Mouse (Mus musculus) cerebellum, adult 9-11 months (tissue): ENCODE data around the gene Daam1.

Experiments
- DNase-seq: peaks from one replicate; pipeline ENCODE4 v3.0.0; 2022

Gene Daam1

DNA sequence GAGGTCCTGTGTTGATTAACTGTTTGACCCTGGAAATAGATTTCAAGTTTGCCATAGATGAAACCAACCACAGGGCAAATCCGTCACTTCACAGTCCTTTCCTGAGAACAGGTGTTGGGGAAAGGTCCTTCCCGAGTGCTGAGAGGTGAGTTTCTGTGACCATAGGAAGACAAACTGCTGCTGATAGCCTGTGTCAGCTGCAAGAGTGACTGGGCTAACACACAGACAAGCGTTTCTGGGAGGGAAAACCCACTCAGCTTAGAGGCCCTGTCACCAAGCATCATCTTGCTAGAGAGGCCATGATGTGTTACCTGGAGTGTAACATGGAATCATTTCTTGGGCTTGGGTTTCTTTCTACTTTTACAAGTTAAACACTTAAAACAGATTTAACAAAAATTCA lies 35.1 kb downstream of the Daam1 start:
- no peak for DNase-seq

- no peak for DNase-seq
Measured at GRCm38 (mm10) chr12:71867345-71868240, 36.7 kb downstream of the Daam1 start.

DNA sequence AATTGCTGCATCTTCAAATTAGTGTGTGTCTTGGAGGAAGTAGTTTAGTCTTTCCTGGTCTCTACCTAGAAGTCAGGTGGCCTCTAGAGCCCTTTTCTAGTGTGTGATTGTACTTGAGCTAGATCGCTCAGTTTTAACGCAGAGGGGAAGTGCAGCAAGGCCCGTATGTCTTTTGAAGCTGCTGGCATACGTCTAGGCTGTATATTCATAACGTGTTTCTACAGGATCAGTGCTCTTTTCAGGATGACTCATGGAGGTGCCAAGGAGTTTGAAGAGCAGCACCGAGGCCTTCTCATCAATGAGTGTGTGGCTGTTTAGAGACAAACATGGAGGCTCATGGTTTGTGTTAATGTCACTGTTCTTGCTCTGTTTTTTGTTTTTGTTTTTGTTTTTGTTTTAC lies 39.8 kb downstream of the Daam1 start:
- no peak for DNase-seq

GRCm38 (mm10) chr12:71872330-71872729 lies 41.5 kb downstream of the Daam1 start:
- DNase-seq: no peak

DNA sequence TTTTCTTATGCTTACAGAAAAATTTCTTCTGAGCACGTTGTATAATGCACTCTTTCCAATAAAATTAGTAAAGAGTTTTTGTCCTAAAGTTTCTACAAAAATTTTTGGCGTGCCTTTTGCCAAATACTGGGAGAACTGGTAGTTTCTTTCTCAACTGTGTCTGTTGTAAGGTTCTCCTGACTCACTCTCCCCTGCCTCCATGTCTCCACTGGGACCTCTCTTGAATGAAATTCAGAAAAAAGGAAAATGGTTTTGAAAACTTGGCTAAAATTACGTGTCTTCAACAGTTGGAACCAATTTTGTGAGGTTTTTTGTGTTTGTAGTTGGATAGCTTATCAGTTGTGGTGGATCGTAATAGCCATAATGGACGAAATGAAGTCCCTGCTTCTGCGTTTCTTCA lies 43.7 kb downstream of the Daam1 start:
- DNase-seq: no peak

- no peak for DNase-seq
Measured at GRCm38 (mm10) chr12:71874984-71875383, 44.1 kb downstream of the Daam1 start.

GRCm38 (mm10) chr12:71875761-71876489 lies 45.0 kb downstream of the Daam1 start:
- DNase-seq: no peak

- no peak for DNase-seq
Measured at GRCm38 (mm10) chr12:71880987-71881386, 50.1 kb downstream of the Daam1 start.

DNA sequence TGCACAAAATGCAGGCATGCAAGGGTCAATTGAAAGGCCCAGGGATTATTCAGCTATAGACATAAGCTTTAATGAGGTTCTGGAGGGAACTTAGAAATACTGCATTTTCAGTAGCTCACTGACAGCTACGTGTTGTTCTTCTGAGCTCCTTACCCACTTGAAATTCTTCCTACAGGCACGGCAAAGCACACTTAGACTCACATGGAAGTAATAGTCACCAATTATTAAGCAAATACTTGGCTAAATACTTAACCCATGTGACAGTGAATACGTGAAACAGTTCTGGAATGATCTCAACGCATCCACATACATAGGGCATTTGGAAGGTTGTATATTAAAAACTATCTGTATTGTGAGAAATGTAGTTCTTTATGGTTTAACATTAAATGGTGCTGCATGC lies 50.6 kb downstream of the Daam1 start:
- no peak for DNase-seq

DNA sequence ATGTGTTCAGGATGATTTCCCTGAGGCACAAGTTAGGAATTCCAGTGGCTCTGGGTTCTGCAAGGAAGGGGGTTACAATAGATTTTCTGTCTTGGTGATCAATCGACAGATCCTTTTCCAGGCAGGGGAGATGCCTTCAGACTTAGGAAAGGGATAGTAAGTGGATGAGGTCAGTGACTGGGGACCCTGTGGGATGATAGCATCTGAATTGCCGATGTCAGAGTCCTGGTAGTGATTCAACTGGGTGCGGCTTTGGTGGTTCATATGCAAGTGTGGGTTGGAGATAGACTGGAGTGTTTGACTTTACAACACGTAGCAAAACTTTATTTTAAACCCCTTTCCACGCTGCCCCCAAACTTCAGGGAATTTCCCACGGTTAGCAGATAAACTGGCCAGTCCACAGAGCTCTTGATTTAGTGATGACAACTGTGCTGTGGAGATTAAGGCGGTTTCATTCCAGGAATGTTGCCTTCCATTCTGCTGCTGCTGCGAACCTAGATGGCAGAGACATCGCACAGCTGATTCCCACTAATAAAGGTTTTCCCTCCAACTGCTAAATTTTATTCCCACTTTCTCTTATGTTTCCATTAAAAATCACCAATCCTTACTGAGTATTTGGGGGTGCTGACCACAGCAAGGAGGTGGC lies 52.3 kb downstream of the Daam1 start:
- no peak for DNase-seq

- DNase-seq: no peak
Measured at GRCm38 (mm10) chr12:71885170-71885574, 54.3 kb downstream of the Daam1 start.

DNA sequence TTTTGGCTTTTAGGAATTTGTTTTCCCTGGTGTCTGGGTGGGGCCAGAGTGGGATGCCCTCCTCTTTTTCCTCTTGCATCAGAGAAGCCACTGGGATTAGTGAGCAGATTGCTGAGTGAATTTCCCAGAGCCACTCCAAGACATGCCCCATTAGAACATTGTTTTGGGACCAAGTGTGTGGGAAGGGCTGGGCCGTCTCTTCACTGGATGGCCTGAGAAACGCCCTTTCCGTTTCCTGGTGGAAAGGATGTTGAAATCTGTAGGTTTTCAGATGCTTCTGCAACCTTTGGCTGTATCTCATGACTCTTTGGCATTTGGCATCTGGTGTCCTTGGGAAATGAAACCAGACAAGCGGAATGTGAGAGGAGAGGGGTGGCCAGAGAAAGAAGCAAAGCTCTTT lies 54.8 kb downstream of the Daam1 start:
- no peak for DNase-seq

DNA sequence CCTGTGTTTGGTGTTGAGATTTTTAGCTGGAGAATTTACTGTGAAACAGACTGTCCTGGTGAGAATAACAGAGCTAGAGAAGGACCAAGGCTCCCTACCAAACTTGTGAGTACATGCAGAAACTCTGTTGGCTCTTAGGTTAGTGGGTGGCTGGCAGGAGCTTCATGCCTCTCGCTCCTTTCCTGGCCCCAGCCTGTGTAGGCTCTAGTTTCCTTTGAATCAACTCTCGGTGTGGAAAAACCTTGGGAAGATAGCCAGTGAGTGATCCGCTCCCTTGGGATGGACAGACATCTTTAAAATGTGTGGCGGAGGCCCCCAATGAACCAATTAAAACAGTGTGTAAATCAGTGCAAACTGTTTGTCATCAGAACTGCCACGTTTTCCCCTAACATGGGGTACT lies 55.5 kb downstream of the Daam1 start:
- DNase-seq: no peak

GRCm38 (mm10) chr12:71886941-71887340 lies 56.1 kb downstream of the Daam1 start:
- no peak for DNase-seq

DNA sequence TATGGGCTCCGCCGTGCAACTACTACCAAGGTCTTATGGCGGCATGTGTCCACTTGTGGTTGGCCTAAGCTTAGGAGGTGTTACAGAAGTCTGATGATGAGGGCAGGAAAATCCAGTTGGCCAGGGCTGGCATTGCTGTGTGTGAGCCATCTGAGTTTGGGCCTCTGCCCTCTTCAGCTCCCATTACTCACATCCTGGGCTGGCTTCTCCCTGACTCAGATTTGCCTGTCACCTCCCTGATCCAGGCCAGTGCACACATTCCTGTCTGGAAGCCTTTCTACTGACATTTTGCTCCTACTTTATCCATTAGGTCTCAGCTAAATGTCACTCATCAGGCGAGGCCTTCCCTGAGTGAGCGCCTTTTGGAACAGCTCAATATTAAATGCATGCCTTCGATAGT lies 57.5 kb downstream of the Daam1 start:
- no peak for DNase-seq

DNA sequence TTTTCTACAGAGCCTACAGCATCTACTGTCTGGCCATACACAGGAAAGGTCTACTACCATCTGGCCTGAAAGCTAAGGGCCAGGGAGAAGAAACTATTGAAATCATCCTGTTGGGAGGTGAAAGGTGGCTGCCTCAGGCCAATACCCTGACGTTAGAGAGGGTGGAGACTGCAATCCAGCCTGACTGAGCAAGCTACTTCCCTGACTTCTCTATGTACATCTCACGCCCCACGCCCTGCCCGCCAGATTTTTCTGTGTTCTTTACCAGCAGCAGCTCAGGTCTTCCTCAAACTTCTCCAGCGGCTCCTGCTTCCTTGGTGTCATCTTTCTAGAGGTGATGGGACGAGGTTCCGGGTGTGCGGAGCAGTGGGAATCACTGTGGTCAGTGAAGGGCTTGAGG lies 58.4 kb downstream of the Daam1 start:
- DNase-seq: no peak

- no peak for DNase-seq
Measured at GRCm38 (mm10) chr12:71890282-71890681, 59.4 kb downstream of the Daam1 start.

- DNase-seq: no peak
Measured at GRCm38 (mm10) chr12:71891729-71892355, 61.0 kb downstream of the Daam1 start.

DNA sequence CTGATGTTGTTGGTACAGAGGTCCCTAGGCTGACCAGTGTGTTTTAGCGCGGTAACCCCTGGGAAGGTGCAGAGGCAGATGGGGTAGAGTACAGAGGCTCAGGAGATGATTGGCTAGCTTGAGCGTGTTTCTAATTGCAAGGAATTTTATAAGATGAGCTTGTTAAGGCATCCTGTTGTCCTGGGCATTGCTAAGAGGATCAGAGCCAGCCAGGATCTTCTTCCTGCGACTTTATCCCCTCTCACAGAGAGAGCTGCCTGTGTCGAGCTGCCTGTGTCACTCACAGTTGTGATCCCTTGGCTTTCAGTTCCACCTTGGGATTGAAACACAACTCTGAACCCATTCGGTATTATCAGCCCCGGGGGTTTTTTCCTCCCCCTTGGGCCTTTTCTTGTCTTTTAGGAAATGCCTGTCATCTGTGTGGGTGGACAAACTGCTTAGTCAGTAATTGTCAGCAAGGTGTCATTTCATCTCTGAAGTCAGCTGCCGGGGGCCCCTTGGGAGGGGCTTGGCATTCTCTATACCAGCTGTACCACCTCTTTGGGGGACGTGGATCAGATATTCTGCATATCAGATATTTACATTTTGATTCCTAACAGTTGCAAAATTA lies 62.2 kb downstream of the Daam1 start:
- DNase-seq: no peak

DNA sequence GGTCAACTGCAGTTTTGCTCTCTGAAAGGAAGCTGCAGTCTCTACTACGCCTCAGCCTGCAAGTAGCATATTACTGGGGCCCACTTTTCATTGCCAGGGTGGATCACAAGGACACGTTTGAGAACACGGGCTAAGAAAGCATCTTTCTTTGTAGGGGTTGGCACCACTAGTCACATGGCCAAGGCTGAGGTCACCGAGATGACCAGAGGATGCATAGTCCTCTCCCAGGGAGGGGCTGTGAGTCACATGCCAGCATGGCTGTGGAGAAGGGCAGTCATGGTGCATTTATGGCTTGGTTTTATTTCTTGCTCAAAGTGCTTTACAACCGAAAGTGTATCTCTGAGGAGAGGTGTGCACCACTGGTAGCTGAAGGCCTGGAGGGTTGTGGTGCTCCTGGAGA lies 67.4 kb downstream of the Daam1 start:
- DNase-seq: no peak

DNA sequence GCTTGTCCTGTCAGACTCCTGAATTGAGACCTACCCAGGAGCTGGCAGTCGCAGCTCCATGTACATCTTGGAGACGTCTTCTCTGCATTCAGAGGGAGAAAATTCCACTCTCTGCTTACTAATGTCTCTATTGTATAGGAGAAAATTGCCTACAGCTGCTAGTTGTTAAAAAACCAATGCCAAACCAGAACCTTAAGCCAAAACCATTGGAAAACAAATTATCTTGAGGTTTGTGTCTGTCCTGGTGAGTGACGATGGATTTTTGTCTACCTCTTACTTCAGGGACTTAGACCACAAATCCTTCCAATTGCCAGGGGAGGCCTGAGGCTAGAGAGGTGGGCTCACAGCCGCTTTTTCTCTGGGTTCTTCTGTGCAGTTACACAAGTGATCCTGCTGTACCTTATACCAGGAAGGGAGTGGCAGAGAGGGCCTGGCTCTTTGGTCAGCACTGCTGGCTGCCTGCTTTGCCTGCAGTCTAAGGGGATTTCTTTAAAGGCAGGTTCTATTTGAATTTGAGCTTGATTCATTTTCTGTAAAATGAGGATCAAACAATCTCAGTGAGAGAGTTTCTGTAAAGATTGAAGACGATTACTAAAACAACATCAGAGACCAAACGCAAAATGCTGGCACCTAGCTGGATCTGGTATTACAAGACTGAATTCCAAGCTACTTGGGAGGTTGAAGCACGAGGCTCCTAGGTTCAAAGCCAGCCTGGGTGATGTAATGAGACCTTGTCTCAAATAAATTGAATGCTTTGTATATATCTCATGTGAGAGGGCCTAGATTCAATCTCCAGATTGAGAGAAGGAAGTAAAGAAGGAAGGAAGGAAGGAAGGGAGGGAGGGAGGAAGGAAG lies 68.0 kb downstream of the Daam1 start:
- no peak for DNase-seq

GRCm38 (mm10) chr12:71899566-71899965 lies 68.7 kb downstream of the Daam1 start:
- DNase-seq: no peak
